Mouse (Mus musculus): ENCODE measurements around the gene Tigd3.
"Not testable (repeated sequence)": the region's sequence is repeated elsewhere in the genome, so short reads cannot be mapped to it uniquely, and the experiment has no call there.

The Tigd3 gene

DNA sequence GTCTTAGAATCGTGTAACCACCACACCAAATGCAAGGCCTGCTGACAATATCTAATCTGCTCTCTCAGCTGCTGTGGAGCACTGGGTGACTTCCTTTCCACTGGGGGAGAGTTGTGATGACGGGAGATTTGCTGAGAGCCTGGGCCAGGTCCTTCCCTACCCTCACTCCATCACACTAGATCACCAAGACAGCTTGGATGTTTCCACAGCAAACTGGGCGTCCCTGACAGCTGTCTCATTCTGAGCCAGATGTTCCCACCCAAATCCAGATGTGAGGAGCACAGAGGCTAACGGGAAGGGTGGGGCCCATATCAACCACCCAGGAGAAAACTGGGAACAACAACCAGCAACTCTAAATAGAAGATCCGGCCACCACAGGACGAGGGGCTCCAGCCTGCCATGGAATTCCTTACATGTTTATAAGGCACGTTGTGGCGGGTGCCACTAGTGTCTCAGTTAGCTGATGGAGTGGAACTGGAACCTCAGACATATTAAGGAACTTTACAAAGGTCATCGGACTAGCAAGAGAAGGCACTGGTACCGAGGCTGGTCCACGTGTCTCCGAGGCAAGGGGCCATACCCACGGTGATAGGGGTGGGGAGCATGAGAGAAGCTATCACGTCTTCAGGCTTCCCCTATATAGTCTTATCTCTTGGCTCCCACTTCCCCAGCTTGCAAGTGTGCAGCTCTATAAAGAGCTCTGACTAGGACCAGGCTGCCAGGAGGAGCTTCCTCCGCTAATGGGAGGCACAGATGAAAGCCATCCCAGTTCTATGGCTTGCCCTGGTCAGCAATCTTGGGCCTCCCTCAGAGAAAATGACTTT is 28.4 kb upstream of the Tigd3 start:
- DNase-seq (ENCODE audit: low spot score): no peak

DNA sequence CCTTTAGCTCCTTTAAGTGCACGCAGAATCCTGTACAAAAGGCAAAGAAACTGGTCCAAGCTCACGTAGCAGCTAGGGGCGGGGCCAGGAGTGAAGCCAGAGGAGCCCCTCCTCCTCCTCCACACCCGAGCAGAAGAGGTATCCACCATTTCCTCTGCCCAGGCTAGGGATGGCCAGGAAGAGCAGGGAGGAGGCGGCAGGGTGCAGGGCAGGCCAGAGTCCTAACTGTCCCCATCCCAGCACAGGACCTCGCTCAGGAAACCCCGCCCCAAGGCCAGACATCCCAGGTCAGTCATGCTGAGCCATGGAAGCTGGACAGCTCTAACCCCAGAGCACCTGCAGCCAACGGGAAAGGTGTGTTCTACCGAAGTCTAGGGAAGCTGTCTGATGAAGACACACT is 27.8 kb upstream of the Tigd3 start:
- no peak for DNase-seq (ENCODE audit: low spot score)

DNA sequence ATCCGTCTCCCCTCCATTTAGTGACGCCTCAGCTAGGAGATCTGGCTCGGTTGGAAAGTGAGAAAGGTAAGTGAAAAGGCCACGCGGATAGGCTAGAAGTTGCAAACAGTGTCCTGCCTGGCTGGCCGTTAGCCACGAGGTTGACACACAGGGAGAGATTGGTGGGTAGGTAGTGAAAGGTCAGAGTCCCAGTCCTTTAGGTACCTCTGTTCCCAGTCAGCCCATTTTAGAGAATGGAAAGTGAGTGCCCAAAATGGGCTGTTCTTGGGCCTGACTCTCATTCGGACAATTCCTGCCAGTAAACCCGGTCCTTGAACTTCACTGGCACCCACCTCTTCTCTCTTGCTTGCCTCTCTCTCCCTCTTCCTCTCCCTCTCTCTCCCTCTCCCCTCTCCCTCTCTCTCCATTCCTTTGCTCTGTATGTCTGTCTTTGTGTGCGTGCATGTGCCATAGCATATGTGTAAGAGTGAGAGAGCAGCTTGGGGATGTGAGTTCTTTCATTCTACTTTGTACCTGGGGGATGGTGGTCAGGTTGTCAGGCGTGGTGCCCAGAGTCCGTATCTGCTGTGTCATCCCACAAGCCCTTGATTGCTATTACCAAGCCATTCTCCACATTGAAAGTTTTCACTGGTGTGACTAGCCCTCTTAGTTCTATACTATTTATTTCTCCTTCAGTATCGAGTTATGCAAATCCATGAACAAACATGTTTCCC is 19.2 kb upstream of the Tigd3 start, which contains the start of gene Dpf2:
Dpf2 (minus strand) TSS at position 4 of the 713 bp plus-strand sequence.
- no peak for DNase-seq (ENCODE audit: low spot score)

DNA sequence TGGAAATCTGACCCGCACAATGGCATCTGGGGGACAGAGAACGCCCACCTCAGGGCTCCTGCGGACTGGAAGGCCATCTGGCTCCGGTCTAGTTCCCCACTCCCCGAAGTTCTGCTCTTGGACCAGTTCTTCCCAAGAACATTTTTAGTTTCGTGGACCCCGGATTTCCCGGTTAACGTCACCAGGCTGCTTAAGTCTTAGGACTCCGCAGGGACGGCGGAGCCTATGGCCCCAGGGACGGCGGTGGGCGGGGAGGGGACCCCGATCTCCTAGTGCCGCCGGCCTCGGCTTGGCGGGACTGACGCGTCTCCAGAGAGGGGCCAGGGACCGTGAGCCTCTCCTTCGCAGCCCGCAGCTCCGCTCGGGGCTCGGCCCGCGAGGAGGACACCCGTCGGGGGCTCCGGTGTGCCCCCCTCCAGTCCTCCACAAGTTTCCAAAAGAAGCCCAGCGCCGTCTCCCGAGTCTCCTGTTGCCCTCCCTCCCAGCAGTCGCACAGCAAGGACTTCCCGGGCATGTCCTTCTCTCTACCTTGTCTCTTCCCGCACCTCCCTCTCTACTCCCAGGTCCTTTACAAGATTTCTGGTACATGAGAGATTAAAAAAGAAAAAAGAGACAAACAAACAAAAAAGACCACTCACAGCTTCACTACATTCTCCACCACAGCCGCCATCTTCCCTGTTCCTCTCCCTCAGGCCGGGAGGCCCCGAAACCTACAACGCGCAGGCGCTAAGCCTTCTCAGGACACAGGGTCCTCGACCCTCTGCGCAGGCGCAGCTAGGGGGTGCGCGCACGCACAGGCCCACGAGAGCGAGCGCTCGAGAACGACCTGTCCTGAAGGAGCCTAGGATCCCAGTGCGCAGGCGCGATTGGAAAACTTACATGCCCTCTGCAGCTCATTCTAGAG is 18.4 kb upstream of the Tigd3 start:
- DNase-seq (ENCODE audit: low spot score): peak; percentile 98

DNA sequence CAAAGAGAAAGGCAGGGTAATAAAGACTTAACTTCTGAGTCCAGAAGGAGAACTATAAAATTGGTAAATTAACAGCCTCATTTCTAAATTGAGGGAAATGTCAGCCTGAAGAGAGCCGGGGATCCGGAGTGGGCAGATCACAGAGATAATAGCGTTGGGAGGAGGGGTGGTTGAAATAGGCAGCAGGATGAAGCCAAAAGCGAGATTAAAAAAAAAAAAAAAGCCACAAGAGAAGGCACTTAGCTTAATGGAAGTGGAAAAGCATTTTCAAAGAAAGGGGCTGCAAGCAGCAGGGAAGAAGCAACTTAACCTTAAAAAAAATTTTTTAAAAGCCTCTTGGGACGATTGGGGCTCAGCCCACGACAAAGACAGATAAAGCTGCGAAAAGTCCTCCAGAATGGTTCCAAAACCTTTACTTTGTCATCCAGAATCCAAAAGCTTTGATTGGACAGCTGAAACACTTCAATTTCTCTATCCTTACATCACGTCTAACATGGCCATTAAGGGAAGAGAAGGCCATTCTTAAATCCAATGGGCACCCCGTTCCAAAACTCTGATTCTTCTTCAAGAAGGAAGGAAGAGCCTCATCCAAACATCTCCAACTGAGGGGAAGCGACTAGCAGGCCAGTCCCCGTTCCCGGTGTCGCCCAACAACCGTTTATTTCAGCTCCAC is 17.6 kb upstream of the Tigd3 start:
- DNase-seq (ENCODE audit: low spot score): no peak

DNA sequence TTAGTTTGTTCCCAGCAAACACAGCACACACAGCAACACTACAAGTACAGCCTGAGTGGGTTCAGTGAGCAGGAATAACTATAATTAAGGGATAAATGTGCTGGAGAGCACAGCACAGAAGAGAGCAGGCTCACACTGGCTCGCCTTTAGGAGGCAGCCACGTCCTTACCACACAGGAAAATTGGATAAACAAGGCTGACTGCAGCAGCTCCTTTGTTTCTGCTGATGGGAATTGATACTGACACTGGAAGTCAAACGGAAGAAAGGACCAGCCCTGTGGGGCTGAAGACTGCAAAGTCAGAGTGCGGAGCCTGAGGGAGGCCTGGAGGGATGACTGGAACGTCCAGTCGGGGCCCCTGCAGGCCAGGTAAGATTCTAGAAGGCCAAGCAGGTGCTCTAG is 16.3 kb upstream of the Tigd3 start:
- DNase-seq (ENCODE audit: low spot score): no peak

DNA sequence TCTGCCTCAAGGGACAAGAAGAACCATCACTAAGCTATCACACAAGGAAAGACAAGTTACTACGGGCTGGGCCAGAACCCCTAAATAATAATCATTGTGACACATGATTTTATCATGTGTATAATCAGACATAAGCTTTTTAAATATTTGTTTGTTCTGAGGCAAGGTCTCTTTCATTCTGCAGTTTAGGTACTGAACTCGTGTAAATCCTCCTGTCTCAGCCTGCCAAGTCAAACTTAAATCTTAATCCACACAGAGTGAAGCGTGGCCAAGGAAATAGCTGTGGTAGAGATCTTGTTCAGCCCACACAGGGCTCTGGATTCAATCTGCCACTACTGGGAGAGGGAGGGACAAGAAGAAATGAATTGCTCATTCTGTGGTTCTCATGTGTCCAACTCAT is 13.3 kb upstream of the Tigd3 start:
- no peak for DNase-seq (ENCODE audit: low spot score)

DNA sequence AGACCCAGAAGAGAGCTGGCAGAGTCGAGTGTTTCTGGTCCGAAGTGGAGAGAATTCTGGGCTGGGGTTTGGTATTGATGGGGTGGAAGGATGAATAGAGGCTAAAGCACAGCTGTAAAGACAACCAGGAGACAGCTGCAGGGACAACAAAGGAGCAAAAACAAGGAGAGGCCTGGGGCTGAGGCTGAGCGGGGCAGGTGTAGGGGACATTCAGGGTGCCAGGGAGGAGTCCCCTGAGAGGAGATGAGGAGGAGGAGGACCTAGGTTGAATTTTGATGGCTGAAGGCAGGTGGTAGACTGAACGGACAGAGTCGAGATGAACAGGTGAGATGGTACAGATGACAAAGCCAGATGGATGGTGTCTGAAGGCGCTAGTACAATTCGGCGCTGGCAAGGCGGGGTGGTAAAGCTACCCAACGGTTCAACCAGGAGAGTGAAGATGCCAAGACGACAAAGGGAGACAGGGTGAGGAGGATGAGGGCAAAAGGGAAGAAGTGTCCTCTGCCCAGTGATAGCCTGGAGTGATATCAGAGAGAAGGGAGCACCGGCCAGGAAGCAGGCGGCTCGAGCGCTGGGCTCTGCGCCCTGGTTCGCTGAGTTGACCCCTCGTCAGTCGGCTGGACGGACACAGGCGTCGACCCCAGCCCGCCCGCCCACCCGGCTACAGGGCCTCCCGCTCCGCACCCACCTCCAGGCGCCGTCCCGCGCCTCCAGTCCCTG is 507 bp downstream of the Tigd3 start:
- no peak for DNase-seq (ENCODE audit: low spot score)

DNA sequence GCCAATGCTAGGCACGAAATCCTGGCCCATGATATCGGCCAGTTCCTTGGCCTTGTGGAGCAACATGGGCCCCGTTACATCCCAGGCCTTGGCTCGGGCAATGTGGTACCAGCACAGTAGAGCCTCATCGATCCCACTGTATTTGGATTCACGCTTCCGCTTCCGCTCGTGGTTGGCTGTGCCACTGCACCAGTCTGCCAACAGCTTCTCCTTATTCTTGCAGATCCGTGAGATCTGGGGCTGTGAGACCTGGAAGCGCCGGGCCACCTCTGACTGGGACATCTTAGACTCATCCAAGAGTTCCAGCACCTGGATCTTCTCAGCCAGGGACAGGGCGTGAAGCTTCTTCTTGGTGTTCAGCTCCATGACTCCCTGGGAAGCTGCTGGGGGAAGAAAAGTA is 1.2 kb downstream of the Tigd3 start:
- DNase-seq (ENCODE audit: low spot score): no peak

DNA sequence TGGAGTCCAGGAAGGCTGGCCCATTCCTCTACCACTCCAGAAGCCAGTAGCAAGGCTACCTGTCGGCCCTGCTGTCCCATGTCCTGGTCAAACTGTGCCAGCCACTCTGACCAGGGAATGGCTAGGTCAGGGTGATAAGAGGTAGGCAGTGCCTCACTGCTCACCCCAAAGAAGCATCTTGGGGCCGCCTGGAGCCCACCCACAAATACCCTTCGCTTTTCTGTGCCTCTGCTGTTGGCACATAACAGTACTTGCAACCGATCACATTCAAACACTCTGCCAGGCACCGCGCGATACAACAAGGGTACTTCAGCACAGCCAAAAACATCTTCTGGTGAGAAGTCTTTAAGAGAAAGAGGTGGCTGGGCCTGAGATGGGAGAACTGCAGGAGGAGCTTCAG is 1.7 kb downstream of the Tigd3 start:
- no peak for DNase-seq (ENCODE audit: low spot score)

DNA sequence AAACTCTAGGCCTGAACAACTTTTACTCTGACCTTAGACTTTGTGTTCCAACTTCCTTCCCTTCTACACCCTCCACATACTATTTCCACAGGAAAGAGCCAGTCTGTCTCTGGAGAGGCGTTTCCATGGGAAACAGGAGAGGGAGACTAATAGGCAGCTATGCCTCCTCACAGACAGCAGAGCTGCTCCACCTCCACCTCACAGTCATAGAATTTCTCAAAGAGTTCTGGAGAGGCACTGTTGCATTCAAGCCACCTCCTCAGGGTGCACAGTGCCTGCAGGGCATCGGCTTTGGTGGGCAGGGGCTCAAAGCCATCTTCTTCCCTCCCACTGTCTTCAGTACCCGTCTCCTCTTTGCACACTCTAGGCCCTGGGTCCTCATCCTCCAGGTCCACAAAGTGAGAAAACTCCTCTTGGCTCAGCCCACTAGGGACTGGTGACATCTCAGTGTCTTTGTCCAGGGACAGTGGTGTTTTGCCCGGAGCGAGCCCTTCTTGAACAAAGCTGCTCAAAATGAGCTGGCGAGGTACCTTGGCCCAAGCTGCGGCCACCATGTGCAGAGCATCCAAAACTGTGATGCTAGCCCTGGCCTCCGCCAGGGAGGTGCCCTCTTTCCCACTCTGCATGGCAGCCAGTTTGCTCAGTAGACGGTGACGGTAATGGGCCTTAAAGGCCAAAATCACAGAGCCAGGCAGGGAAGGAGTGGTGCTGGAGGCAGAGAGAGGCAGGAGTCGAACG is 2.3 kb downstream of the Tigd3 start:
- DNase-seq (ENCODE audit: low spot score): no peak

DNA sequence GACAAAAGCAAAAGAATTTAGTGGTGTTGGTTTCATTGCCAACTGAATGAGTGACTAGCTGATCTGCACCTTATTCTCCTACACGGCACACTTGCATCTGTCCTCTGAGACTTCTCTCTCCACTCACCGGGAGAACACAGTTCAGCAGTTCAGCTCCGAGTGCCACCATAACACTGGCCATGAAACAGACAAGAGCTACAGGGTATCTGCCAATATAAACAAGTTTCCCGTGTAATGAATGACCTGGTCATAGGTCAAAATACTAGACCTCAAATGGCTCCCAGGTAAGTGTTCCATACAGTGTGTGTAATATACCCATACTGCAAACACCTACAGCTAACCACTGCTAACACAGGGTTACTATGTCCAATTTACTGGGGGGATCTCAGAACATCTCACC is 4.7 kb downstream of the Tigd3 start:
- no peak for DNase-seq (ENCODE audit: low spot score)

DNA sequence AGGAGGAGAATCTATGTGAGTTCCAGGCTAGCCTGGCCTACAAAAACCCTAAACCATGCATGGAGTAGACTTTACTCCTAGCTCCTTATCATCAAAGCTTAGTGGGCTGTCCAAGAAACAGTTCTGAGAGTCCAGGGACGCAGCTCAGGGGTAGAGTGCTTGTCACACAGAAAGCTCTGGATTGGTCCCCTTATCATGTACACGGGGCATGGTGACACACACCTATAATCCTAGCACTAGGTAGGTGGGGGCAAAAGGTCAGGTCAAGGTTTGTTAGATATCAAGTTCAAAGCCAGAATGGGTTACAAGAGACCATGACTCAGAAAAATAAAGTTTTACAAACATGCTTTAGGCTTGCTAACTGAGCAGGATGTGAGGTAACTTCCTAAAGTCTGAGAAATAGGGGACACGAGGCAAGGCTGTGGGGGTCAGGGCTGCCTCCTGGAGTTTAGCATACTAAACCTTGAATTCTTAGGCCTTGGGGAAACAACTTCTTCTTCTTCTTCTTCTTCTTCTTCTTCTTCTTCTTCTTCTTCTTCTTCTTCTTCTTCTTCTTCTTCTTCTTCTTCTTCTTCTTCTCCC is 6.6 kb downstream of the Tigd3 start:
- no peak for DNase-seq (ENCODE audit: low spot score)

DNA sequence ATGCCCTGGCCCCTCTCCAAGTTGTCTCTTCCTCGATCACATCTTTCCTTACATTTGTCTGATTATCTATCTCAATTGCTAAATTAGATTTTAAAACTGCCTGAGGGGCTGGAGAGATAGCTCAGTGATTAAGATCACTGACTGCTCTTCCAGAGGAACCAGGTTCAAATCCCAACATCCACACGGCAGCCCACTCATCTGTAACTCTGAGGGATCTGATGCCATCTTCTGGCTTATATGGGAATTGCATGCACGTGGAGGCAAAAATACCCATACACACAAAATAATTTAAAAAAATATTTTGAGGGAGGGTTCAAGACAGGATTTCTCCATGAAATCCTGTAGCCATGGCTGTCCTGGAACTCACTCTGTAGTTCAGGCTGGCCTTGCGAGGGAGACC is 8.1 kb downstream of the Tigd3 start:
- DNase-seq (ENCODE audit: low spot score): no peak

DNA sequence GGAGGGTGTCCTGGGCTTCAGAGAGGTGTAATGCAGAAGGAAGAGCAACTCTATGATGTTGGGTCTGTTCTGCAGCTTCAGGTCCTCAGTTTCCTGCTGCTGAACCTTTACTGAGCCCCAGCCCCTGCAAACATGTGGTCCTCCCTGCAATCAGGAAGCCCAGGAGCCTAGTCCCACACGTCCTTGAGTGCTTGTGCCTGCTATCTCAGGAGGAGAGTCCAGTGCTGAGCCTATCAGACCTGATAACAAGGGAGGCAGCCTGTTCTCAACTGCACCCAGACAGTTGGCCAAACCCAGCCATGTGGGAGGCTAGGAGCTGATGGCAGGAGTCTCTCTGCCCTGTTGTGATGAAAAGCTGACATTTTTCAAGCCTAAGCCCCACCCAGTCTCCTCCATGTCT is 10.0 kb downstream of the Tigd3 start:
- DNase-seq (ENCODE audit: low spot score): peak; percentile 45

DNA sequence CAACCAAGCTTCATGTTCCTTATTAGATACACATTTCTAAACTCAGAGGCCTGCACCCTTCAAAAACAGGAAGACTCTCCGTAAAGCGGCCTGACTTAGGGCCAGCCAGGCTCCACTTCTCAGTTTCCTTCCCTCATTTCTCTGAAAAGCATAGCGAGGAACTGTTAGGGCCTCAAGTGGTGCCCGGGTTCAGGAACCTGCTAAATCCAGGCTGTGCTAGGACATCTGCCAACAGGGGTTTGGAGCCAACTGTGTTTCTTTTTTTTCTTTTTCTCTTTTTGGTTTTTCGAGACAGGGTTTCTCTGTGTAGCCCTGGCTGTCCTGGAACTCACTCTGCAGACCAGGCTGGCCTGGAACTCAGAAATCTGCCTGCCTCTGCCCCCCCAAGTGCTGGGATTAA is 11.9 kb downstream of the Tigd3 start:
- DNase-seq (ENCODE audit: low spot score): not testable (repeated sequence)

DNA sequence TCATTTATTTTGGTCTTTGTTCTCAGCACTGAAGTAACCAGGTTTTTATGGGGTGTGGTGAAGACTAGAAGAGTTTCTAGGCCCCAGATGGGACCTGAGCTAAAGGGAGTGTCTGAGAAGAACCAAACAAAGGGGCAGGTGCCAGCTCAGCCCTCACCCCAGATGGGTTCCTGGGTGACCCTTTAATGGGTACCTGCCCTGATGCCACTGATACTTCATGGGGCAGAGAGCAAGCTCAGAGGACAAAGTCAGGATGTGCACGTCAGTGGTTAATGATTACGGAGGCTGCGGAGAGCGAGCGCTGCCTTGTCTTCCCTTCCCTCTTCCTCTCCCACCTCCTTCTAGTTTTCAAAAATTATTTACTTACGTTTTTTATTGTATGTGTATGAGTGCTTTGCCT is 12.8 kb downstream of the Tigd3 start:
- DNase-seq (ENCODE audit: low spot score): no peak

DNA sequence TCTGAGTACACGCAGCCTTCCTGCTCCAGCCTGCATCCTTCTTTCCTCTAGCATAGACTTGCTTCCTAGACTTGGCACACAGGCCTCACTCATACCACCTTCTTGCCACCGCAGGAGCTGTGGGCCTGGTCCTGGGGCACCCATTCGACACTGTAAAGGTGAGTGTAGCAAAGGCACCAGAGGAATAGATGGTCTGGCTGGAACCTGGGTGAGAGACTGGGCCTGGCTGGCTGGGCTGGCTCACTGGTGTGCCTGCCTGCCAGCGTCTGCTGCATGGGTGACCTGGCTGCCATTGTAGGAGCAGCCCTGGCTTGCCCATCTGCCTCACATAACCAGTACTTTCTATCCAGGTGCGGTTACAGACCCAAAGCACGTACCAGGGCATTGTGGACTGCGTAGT is 14.2 kb downstream of the Tigd3 start:
- no peak for DNase-seq (ENCODE audit: low spot score)

DNA sequence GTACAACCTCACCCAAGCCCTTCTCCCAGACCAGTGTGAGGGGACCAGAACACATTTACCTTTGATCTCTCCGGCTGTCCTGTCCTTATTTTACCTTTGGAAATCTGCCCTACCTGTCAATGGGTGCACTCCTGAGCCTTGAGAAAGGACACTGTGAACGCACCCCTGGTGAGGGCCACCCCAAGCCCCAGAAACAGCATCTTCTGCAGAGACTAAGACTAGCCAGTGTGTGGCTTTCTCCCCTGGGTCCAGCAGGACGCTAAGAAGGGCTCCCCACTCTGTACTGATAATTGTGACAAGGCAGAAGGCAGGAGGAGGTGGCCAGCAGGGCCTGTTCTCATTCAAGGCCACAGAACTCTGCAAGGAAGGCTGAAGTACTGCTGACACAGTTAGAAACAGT is 15.0 kb downstream of the Tigd3 start:
- peak; percentile 66 for DNase-seq (ENCODE audit: low spot score)

DNA sequence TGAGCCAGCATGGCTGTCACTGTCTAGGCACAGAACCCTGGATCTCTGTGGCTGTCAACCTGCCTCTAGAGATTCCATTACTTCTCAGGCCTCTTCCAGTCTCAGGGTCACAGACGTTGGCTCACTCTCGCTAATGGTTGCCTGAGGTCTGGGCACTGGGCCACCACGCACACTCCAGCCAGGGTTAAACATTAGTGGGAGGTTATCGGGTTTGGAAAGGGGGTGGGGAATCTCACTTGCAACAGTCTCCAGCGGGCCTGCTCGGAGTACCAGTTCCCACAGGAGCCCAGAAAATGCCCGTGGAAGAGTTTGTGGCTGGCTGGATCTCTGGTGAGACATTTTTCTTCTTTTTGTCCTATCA is 15.6 kb downstream of the Tigd3 start:
- peak; percentile 81 for DNase-seq (ENCODE audit: low spot score)
